Mouse (Mus musculus): ENCODE measurements around the gene Gm9774.

Gm9774 gene

DNA sequence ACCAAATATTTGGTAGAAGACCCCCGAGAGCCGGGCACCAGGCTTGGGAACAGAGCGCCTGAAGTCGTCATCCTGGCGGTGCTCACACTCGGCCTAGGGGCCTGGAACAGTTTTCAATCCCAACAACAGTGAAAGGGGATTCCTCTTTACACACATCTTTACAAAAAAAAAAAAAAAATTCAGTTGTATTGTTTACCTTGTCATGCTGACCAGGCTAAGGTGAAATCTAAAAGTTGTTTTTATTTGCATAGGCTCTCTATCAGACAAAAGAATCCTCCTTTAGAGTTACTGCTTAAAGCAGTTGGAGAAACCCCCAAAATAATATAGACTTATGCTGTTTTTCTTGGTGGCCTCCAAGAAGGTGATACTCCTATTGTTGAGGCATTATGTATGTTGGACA is at the start of gene Gm9774:
Gene Gm9774, minus strand, starts transcription at position 101 of the 400 bp plus-strand sequence.
- DNase-seq (ENCODE audit: low read depth, low spot score): no peak

DNA sequence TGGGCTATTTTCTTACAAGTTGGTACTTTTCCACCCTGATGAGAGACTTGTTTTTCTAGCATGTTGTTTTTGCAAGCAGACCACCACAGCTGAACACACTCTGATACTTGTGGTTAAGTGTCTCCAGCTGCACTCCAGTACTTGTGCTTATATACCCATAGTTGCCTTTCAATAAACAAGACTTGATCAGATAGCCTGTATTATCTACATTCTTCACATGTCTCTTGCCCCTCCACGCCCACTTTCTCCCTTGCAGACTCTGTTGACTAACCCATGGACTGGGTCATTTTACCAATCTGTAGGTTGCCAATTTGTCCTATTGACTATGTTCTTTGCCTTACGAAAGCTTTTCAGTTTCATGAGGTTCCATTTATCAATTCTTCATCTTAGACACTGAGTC is 40.9 kb upstream of the Gm9774 start:
- no peak for DNase-seq (ENCODE audit: low read depth, low spot score)

DNA sequence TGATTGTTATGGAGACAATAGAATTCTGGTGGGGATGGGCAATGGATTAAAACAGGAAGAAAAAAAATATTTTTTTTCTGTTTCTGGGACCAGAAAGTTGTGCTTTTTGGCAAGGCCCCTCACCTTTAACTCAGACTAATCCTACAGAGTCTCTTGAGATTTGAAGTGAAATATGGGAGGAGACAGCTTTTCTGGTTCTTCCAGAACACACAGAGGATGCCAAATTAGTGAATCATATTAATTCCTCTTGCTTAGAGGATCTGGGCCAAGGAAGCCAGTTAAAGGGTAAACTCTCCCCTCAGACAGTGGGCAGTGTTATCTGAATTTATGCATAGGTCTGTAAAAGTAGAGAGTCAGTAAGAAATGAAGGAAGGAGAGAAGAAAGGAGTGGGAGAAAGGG is 38.2 kb upstream of the Gm9774 start:
- no peak for DNase-seq (ENCODE audit: low read depth, low spot score)

DNA sequence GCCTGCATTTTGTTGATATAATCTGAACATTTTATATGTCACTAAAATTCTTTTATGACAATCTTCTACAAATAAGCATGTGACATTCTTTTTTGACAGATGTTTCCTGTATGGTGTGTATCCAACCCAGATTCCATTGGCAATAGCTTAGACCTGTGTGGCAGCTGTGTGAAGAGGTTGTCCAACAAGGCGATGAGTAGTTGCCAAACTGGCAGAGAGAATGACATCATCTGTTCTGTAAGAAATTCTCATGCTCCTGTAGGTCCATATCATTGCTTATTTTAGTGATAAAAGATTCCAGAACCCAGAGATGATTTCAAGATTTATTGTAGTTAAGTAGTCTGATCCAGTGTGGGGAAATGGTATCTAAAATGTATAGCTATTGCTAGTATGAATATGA is 37.4 kb upstream of the Gm9774 start:
- no peak for DNase-seq (ENCODE audit: low read depth, low spot score)

DNA sequence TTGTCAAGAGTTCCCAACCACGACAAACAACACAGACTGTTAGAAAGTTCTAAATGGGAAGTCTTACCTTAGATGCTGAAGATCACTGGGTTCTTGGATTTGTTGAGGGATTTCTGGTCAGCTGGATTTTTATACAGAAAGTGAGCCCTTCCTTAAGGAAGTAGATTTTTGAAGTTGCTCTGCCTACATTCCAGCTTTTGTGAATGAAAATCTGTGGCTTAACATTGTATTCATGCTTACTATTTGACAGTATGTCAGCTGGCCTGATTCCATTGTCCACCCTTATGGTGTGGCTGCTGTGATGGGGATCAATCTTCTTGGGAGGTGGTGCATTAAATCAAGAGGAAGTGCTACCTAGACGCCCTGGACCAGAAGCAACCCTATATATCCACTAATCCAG is 29.4 kb upstream of the Gm9774 start, which contains the start of gene Sprr3:
Gene Sprr3, minus strand, starts transcription at position 101 of the 400 bp plus-strand sequence.
- no peak for DNase-seq (ENCODE audit: low read depth, low spot score)

DNA sequence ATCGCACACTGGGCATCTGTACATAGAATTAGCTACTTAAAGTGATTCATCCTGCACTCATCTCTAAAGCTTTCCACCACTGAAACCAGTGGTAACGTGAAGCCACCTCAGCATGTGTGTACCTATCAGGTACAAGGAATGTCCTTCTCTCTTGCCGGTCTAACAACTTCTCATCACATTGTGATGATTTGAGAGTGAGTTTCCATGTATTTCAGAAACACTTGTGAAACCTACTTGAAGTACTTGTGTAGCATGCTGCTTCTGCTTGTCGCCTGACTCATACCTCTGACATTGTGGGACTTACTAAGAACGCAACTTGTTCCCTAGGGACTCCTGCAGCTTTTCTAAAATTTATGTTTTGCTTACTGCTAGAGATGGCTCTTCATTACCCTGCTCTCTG is 25.9 kb upstream of the Gm9774 start:
- no peak for DNase-seq (ENCODE audit: low read depth, low spot score)

DNA sequence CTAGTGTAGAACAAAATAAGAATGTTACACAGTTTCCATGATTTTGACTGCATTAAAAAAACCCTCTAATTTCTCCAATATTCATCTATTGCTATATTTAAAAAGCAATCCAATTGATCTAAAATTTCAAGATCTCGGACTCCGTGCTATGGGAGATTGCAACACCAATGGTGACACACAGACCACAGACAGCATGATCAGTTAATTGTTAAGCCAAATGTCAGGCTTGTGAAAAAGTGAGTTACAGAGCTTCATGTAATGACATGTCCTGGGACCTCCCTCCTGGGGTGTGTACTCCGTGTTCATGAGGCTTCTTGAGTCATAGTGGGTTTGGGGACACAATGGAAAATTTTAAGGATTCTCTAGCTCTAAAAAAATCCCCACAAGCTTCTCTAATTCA is 11.0 kb upstream of the Gm9774 start:
- DNase-seq (ENCODE audit: low read depth, low spot score): no peak

DNA sequence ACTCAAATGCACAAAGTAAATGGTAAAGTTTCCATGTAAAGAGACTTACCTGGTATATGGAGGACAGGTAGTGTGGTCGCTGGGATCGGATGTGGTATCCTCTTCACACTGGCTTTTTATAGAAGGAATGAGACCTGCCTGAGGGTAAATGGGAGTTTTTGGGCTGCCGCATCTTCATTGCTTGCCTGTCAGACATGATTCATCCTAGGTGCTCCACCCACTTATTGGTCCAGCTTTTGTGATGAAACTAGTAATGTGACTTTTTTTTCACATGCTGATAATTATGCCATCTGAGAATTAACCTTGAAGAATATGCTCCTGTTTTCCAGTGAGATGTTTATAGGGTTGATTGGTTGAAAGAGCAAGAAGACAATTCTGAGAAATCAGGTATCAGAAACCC is 9.5 kb upstream of the Gm9774 start, which contains the start of gene Sprr1b:
Gene Sprr1b, minus strand, starts transcription at position 101 of the 400 bp plus-strand sequence.
- no peak for DNase-seq (ENCODE audit: low read depth, low spot score)

DNA sequence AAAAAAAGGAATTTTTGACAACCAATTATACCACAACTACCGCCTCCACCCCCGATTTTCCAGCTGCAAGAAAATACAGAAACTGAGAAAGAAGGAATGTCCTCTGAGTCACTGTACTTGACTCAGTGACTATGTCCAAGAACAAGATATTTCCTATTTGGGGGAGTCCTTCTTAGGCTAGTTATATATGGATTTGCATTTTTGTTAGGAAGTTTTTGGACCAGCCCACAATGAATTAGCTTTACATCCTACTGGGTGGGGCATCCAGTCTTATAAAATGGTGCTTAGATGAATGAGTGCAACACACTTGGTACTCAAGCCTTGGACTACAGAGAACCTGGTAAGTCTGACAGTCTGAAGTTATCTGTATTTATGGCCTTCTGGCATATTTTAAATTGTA is 3.1 kb upstream of the Gm9774 start, which contains the start of gene Sprr2k:
Gene Sprr2k, plus strand, starts transcription at position 301 of the 400 bp plus-strand sequence.
- no peak for DNase-seq (ENCODE audit: low read depth, low spot score)

DNA sequence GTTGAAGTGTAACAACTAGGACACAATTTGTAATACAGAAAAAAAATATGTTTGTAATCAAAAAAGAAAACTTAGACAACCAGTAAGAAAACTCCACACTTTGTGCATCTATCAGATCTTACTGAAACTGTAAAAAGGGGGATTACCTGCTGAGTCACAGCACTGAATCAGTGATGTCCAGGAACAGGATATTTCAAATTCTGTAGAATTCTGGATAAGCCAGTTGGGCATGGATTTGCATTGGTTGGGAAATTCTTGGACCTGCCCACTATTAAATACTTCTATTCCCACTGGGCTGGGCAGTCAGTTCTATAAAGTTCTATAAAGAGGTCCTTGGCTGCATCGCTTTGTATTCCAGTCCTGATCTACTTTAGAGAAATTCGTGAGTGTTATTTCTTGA is 11.4 kb downstream of the Gm9774 start, which contains the start of gene Sprr2j-ps:
Gene Sprr2j-ps, plus strand, starts transcription at position 301 of the 400 bp plus-strand sequence.
- no peak for DNase-seq (ENCODE audit: low read depth, low spot score)

DNA sequence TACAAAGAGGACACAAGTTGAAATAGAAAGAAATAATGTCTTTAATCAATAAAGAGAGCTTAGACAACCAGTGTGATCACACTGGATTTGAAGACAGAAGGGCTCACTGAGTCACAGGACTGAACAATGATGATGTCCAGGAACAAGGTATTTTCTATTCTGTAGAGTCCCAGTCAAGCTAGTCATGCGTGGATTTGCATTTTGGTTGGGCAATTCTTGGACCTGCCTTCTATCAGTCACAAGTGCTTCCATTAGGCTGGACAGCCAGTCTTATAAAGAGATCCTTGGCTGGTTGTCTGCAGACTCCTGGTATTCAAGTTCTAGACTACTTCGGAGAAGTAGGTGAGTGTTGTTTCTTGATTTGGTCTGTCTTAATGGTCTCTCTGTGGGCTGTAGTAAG is 21.5 kb downstream of the Gm9774 start, which contains the start of gene Sprr2i:
Gene Sprr2i, plus strand, starts transcription at position 301 of the 400 bp plus-strand sequence.
- no peak for DNase-seq (ENCODE audit: low read depth, low spot score)

DNA sequence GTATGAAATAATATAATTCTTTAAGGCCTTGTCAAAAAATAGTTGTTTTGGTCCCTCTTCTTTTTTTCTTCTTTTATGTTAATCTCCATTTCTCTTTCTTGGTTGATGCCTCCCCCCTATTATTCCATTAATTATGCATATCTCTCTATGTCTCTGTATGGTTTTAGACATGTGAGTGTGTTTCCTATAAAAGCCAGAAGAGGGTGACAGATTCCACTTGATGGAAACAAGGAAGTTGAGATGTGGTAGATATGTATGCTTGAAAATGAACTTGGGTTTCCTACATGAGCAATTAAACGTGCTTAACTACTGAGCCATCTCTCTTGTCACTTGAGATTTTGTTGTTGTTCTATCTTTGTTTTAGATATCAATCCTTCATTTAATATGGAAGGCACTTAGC is 34.9 kb downstream of the Gm9774 start:
- DNase-seq (ENCODE audit: low read depth, low spot score): no peak

DNA sequence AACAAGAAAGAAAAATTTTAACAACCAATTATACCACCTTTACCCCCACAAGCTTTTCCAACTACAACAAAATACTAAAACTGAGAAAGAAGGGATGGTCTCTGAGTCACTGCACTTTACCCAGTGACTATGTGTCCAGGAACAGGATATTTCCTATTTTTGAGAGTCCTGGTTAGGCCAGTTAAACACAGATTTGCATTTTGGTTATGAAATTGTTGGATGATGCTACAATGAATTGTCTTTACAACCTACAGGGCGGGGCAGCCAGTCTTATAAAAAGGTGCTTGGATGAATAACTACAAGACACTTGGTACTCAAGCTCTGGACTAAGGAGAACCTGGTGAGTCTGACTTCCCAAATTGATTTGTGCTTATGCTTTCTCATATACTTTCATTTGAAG is 43.8 kb downstream of the Gm9774 start, which contains the start of gene Sprr2h:
Gene Sprr2h, plus strand, starts transcription at position 301 of the 400 bp plus-strand sequence.
- no peak for DNase-seq (ENCODE audit: low read depth, low spot score)
